Mouse (Mus musculus): ENCODE measurements around the gene Pfn3. TPM values are rescaled to one million over a fixed set of nuclear protein-coding genes. Genes with fewer than 3 reads are reported as not detected.
"Not testable (repeated sequence)": the region's sequence is repeated elsewhere in the genome, so short reads cannot be mapped to it uniquely, and the experiment has no call there.

Pfn3 gene
- polyA plus RNA-seq, 1 experiment from 2014 or later: not detected

DNA sequence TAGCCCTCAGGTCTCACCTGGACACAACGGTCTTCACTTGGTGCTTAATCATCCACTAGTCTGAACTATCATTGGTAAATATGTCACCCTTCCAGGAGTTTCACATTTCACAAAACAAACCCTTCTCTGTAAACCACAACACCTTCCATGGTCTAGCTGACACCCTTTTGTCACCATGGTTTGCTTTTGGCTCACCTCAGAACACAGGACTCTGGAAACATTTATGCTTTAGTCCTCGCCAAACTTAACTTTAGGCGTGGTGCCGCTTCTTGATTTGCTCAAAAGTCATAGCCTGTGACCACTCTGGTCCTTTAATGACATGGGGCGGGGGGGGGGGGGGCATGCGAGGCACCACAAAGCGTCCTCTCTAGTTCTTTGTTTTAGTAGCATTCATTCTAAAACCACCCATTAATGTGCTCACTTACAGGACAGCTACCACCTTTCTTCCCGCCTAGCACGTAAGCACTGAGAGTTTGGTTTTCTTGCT is 28.8 kb upstream of the Pfn3 start:
- peak overlapping the region; percentile 89 for H3K4me2 ChIP-seq (ENCODE audit: low read length)
- DNase-seq (no peak), ATAC-seq (ENCODE audit: low FRiP score, low TSS enrichment) (no peak)
- H3K27me3 ChIP-seq (ENCODE audit: control insufficient read depth, insufficient read depth, low read length): no peaks in the 10 kb centered on the region
- peak overlapping the region; percentile 82 for H3K4me3 ChIP-seq (replicated peaks; ENCODE audit: low read depth, low read length)
- peak overlapping the region; percentile 62 for H3K9ac ChIP-seq (replicated peaks; ENCODE audit: low read length)
- no peaks in the 10 kb centered on the region for H3K36me3 ChIP-seq (ENCODE audit: control insufficient read depth, insufficient read depth, low read length)
- peak overlapping the region; percentile 95 for H3K27ac ChIP-seq (replicated peaks; ENCODE audit: low read depth, low read length)
- no peaks in the 10 kb centered on the region for H3K9me3 ChIP-seq (ENCODE audit: control insufficient read depth, low read length)
- WGBS: 42% methylated on average over 9 of the region's 9 CpGs
- peaks cover 13% of the 10 kb centered on the region for H3K4me1 ChIP-seq (ENCODE audit: control insufficient read depth, insufficient read depth, low read length)

DNA sequence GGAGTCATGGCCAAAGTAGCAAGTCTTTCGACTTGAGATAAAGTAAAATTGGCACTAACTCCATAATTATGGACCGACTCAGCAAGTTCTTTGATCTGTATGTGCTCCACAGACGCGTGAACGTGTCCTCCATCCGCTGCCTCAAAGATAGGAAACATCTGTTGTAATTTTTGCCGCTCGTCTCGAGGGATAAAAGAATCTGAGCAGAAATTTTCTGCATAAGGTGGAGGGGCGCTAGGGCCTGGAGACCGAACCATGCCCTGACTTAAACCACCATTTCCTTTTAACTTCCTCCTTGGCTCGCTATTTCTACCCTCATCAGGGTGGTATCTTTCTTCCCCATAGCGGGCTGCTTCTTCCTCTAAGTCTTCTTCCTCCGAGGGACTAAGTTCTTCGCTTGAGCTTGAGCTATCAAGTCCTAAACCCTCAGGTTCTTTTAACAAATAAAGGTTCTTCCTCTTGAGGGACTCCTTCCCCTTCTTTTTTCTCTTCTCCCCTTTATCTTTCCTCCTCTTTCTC is 22.1 kb upstream of the Pfn3 start:
- DNase-seq; H3K9ac ChIP-seq (replicated peaks; ENCODE audit: low read length); H3K27ac ChIP-seq (replicated peaks; ENCODE audit: low read depth, low read length); H3K4me1 ChIP-seq (ENCODE audit: control insufficient read depth, insufficient read depth, low read length); H3K4me2 ChIP-seq (ENCODE audit: low read length); H3K9me3 ChIP-seq (ENCODE audit: control insufficient read depth, low read length); ATAC-seq (ENCODE audit: low FRiP score, low TSS enrichment); H3K36me3 ChIP-seq (ENCODE audit: control insufficient read depth, insufficient read depth, low read length); H3K4me3 ChIP-seq (replicated peaks; ENCODE audit: low read depth, low read length); H3K27me3 ChIP-seq (ENCODE audit: control insufficient read depth, insufficient read depth, low read length): not testable (repeated sequence)
- 92% methylated on average over 14 of the region's 15 CpGs for WGBS

DNA sequence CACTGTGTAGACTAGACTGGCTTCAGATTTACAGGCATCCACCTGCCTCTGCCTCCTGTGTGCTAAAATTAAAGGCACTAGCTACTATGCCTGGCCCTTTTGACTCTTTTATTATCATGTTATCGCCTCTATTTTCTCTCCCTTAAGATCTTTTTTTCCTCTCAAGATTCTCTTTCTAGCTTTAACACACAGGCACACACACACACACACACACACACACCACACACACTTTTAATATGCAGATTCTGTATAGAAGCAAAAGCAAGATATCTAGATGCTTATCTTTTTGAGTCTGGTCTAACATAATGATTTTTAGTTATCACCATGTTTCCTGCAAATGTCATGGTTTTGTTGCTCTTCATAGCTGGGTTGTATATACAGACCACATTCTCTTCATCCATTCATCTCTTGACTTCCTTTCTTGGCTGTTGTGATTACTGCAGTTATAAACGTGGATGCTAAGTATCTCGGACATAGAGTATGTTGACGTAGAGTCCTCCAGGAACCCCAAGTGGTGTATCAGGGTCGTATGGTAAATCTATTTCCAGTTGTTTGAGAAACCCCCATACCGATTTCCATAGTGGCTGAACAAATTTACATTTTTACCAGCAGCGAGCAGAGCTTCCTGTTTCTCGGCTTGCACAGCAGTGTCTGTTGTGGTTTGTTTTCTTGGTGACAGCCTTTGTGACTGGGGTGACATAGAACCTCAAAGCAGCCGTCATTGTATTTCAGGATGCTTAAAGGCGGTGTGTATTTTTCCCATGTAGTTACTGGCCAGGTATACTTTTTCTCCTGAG is 17.1 kb upstream of the Pfn3 start:
- WGBS: 77% methylated on average over 10 of the region's 10 CpGs
- Histone ChIP-seq H3K4me2 (ENCODE audit: low read length) (no peak overlapping the region), H3K4me1 (ENCODE audit: control insufficient read depth, insufficient read depth, low read length) (no peaks in the 10 kb centered on the region), H3K36me3 (ENCODE audit: control insufficient read depth, insufficient read depth, low read length) (no peaks in the 10 kb centered on the region), H3K4me3 (replicated peaks; ENCODE audit: low read depth, low read length) (no peak overlapping the region), H3K27me3 (ENCODE audit: control insufficient read depth, insufficient read depth, low read length) (no peaks in the 10 kb centered on the region), H3K9ac (replicated peaks; ENCODE audit: low read length) (no peak overlapping the region), H3K9me3 (ENCODE audit: control insufficient read depth, low read length) (no peaks in the 10 kb centered on the region), H3K27ac (replicated peaks; ENCODE audit: low read depth, low read length) (no peak overlapping the region)
- DNase-seq: no peak
- ATAC-seq (ENCODE audit: low FRiP score, low TSS enrichment): no peak

DNA sequence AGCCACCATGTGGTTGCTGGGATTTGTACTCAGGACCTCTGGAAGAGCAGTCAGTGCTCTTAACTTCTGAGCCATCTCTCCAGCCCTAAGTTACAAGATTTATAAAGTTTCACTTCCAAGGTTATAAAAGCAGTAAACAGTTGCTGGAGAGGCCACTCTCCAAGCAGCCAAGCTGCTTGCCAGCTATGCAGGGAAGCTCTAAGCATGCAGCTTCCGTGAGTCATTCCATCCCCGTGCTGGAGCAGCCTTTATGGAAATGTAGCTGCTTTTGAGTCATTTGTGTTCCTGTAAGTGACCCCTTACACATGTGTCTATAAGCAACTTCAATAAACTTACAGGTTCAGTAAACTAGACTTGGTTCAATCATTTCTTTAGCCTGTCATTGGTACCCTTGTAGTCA is 15.5 kb upstream of the Pfn3 start:
- Histone ChIP-seq H3K27me3 (ENCODE audit: control insufficient read depth, insufficient read depth, low read length) (no peaks in the 10 kb centered on the region), H3K9ac (replicated peaks; ENCODE audit: low read length) (no peak overlapping the region), H3K4me3 (replicated peaks; ENCODE audit: low read depth, low read length) (no peak overlapping the region), H3K36me3 (ENCODE audit: control insufficient read depth, insufficient read depth, low read length) (no peaks in the 10 kb centered on the region), H3K4me1 (ENCODE audit: control insufficient read depth, insufficient read depth, low read length) (no peaks in the 10 kb centered on the region), H3K27ac (replicated peaks; ENCODE audit: low read depth, low read length) (no peak overlapping the region), H3K9me3 (ENCODE audit: control insufficient read depth, low read length) (no peaks in the 10 kb centered on the region), H3K4me2 (ENCODE audit: low read length) (no peak overlapping the region)
- no peak for DNase-seq
- no peak for ATAC-seq (ENCODE audit: low FRiP score, low TSS enrichment)
- WGBS: 82% methylated on average over 2 of the region's 2 CpGs

DNA sequence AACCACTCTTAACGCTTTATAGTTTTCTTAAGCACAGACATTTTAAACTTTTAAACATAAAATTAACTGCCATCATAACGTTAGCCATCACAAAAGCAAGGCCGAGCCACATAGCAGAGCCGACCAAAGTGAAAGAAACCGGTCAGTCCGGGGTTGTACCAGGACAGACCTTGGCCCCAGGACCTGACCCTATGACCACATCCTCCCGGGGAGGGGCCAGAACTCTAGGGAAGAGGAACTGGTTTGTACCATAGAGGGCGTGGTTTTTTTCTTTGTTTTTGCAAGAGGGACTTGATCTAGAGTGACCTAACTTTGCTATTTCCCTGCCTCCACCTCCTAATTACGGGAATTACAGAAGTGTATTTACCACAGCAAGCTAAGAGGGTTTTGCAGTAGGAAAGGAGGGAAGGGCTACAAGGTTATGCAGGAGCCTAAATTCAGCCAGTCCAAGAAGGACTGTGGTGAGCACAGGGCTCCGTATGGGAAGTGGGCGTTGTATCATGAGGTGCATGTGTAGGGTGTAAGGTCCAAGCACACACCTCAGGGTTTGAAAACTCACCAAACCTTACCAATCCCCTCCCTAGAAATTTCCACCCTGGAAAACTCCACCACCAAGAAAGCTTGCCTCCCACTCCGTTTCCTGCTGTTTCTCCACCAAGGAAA is 14.3 kb upstream of the Pfn3 start:
- no peak overlapping the region for H3K27ac ChIP-seq (replicated peaks; ENCODE audit: low read depth, low read length)
- ATAC-seq (ENCODE audit: low FRiP score, low TSS enrichment) (no peak), DNase-seq (no peak)
- no peaks in the 10 kb centered on the region for H3K4me1 ChIP-seq (ENCODE audit: control insufficient read depth, insufficient read depth, low read length)
- H3K9ac ChIP-seq (replicated peaks; ENCODE audit: low read length): no peak overlapping the region
- no peak overlapping the region for H3K4me3 ChIP-seq (replicated peaks; ENCODE audit: low read depth, low read length)
- no peaks in the 10 kb centered on the region for H3K36me3 ChIP-seq (ENCODE audit: control insufficient read depth, insufficient read depth, low read length)
- no peaks in the 10 kb centered on the region for H3K27me3 ChIP-seq (ENCODE audit: control insufficient read depth, insufficient read depth, low read length)
- no peak overlapping the region for H3K4me2 ChIP-seq (ENCODE audit: low read length)
- no peaks in the 10 kb centered on the region for H3K9me3 ChIP-seq (ENCODE audit: control insufficient read depth, low read length)
- WGBS: 81% methylated on average over 12 of the region's 12 CpGs

DNA sequence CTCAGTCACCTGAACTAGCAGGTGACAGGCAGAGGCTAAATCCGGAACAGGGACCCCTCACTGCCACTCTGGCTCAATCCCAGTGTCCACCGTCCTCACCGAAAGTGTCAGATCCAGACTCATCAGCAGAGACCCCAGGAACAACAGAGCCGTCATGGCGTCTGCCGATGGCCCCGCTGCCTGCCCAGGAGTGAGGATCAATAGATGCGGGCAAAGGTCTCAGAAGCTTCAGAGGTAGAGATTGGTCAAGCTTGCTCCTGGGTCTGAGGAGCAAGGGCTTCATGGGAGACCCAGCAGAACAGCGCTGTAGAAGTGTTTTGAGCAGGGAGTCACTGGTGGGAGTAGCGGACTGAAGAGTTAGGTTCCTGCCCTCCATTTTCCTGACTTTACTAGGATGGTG is 11.6 kb upstream of the Pfn3 start, which contains the start of gene F12:
F12 (minus strand) TSS at position 181 of the 400 bp plus-strand sequence.
- 91% methylated on average over 10 of the region's 10 CpGs for WGBS
- no peaks in the 10 kb centered on the region for H3K36me3 ChIP-seq (ENCODE audit: control insufficient read depth, insufficient read depth, low read length)
- H3K4me3 ChIP-seq (replicated peaks; ENCODE audit: low read depth, low read length): no peak within 1 kb of the TSS
- ATAC-seq (ENCODE audit: low FRiP score, low TSS enrichment) (no peak), DNase-seq (no peak)
- H3K27me3 ChIP-seq (ENCODE audit: control insufficient read depth, insufficient read depth, low read length): peaks cover 6% of the 10 kb centered on the region
- H3K9me3 ChIP-seq (ENCODE audit: control insufficient read depth, low read length): no peaks in the 10 kb centered on the region
- H3K4me1 ChIP-seq (ENCODE audit: control insufficient read depth, insufficient read depth, low read length): peaks cover under 1% of the 10 kb centered on the region; the same call in 1 of the 2 replicates
- no peak within 1 kb of the TSS for H3K4me2 ChIP-seq (ENCODE audit: low read length)
- H3K9ac ChIP-seq (replicated peaks; ENCODE audit: low read length): no peak within 1 kb of the TSS
- H3K27ac ChIP-seq (replicated peaks; ENCODE audit: low read depth, low read length): no peak within 1 kb of the TSS

DNA sequence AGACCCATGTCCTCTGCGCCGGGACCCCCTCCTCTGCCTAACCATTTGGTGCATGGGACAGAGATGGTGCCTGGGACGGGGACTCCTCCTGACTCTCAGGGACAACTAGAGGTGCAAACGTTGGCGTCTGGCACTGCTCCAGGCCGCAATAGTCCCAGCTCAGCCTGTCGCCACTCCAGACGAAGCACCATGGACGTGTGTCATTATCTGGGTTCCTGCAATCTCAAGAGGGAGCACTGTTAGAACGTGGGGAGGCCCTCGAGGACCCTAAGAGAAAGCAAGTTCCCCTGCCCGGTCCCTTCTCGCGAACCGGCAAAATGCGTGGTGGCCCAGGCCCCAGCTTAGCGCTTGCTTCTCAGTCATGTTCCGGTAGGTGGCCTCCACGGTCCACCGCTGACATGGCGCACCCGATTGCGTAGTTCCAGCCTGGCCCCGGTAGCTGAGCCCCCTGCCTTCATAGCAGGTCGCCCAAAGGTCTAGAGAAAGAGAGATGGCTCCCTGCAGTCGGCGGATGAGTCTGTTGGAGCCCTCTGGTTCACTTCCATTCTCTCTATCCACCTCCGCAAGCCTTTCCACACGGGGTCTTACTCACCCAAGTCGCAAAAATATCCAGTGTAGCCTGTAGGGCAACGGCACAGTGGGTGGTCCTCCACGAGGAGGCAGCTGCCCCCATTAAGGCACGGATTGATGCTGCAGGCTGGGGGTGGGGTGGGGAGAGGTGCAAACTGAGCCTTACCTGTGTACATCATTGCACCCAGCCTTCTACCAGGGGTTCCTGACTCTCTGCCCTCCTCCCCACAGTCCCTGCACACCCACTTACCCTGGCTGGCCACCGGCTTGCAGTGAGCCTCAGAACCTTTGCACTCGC is 6.1 kb upstream of the Pfn3 start:
- Histone ChIP-seq H3K9ac (replicated peaks; ENCODE audit: low read length) (peak overlapping the region; percentile 26; the same call in 1 of the 2 replicates), H3K9me3 (ENCODE audit: control insufficient read depth, low read length) (no peaks in the 10 kb centered on the region), H3K36me3 (ENCODE audit: control insufficient read depth, insufficient read depth, low read length) (no peaks in the 10 kb centered on the region), H3K4me2 (ENCODE audit: low read length) (peak overlapping the region; percentile 46), H3K27ac (replicated peaks; ENCODE audit: low read depth, low read length) (no peak overlapping the region), H3K4me1 (ENCODE audit: control insufficient read depth, insufficient read depth, low read length) (peaks cover 5% of the 10 kb centered on the region; the same call in 1 of the 2 replicates), H3K27me3 (ENCODE audit: control insufficient read depth, insufficient read depth, low read length) (peaks cover 32% of the 10 kb centered on the region), H3K4me3 (replicated peaks; ENCODE audit: low read depth, low read length) (peak overlapping the region; percentile 9; the same call in 1 of the 2 replicates)
- WGBS: 11% methylated on average over 35 of the region's 35 CpGs
- DNase-seq (peak; percentile 84), ATAC-seq (ENCODE audit: low FRiP score, low TSS enrichment) (peak; percentile 34; the same call in 1 of the 2 replicates)
